12 mouse cellular contexts compared by ENCODE assay signal in genomic region chr8:70845108-70845507, GRCm38 (mm10). TPM values are rescaled to one million over a fixed set of nuclear protein-coding genes. Genes with fewer than 3 reads are reported as not detected.
"Had no signal": no experiment of that assay in that cellular context is flagged by ENCODE, and none has a peak within 500 bp of the region (broad histone marks: within the 10 kb centered on the region; RNA-seq: fewer than 3 reads in every experiment).

No protein-coding gene starts in this region.

- H3K4me3 ChIP-seq: layer of hippocampus, adult 2 months; limb, embryonic 12.5 days; lung, embryonic 15.5 days; midbrain, embryonic 15.5 days; neural tube, embryonic 12.5 days had no signal

- H3K27me3 ChIP-seq: midbrain, embryonic 15.5 days; neural tube, embryonic 12.5 days had no signal

- H3K36me3 ChIP-seq: limb, embryonic 12.5 days; lung, embryonic 15.5 days; midbrain, embryonic 15.5 days; neural tube, embryonic 12.5 days had no signal

- H3K4me2 ChIP-seq: limb, embryonic 12.5 days; lung, embryonic 15.5 days; midbrain, embryonic 11.5 days; midbrain, embryonic 15.5 days; neural tube, embryonic 12.5 days had no signal

- ATAC-seq: midbrain, embryonic 15.5 days had no signal

- H3K27ac ChIP-seq: kidney, postnatal 0 days; layer of hippocampus, adult 2 months; limb, embryonic 12.5 days; lung, embryonic 15.5 days; macrophage; neural tube, embryonic 12.5 days; stomach, postnatal 0 days had no signal

- H3K9me3 ChIP-seq: limb, embryonic 12.5 days; lung, embryonic 15.5 days; megakaryocyte, embryonic 14.5 days; midbrain, embryonic 15.5 days; neural tube, embryonic 12.5 days had no signal

- H3K9ac ChIP-seq: limb, embryonic 12.5 days; lung, embryonic 15.5 days; midbrain, embryonic 15.5 days had no signal

RNA-seq across cellular contexts. Expression of gene Kcnn1, which starts 17.9 kb away (rescaled TPM):
- total RNA-seq: monocyte, adult 5-6 weeks; neutrophil, adult 5-6 weeks had no signal

RNA-seq across cellular contexts. Expression of gene Il12rb1, which starts 36.9 kb away (rescaled TPM):
- polyA plus RNA-seq: limb, embryonic 12.5 days; neural tube, embryonic 12.5 days had no signal
